Mouse (Mus musculus) lung, adult 2 months (tissue): ENCODE data around the gene Ndufa3.

Source experiments
- CTCF ChIP-seq: fragments of 200-500 bp; IDR thresholded peaks from 2 replicates; pipeline ENCODE4 v1.5.1; 2011; ENCODE audit warnings: mild to moderate bottlenecking, low read length, control low read depth; ENCODE audit not compliant: insufficient read depth
- POLR2A ChIP-seq: fragments of 200-500 bp; IDR thresholded peaks from 2 replicates; pipeline ENCODE4 v1.6.1; 2011; ENCODE audit warnings: low read depth, mild to moderate bottlenecking, control low read depth, low read length, borderline replicate concordance; ENCODE audit errors: extremely low read depth

GRCm38 (mm10) chr7:3643412-3643811 lies 26.2 kb downstream of the Ndufa3 start:
- no peak for TF ChIP-seq CTCF
- no peak for TF ChIP-seq POLR2A
